Mouse (Mus musculus) forebrain, embryonic 16.5 days (tissue): ENCODE results near the gene Ndufs3. TPM values are rescaled to one million over a fixed set of nuclear protein-coding genes. Genes with fewer than 3 reads are reported as not detected.

Experiments used
- ATAC-seq: fragments of 200-750 bp; cut with Nextera tagmentation; 2 replicates; pipeline ENCODE4 v1.8.0; 2017; ENCODE audit warnings: mild to moderate bottlenecking, moderate library complexity
- H3K27ac ChIP-seq: fragments of 300-500 bp; sonication (generic); 2 replicates; pipeline ENCODE4 v1.5.1; 2014; ENCODE audit warnings: low read length, control low read depth
- H3K27me3 ChIP-seq: fragments of 300-500 bp; sonication (generic); replicated peaks from 2 replicates; pipeline ENCODE4 v1.6.1; 2014; ENCODE audit warnings: low read length; ENCODE audit not compliant: control insufficient read depth, insufficient read depth
- H3K36me3 ChIP-seq: fragments of 300-500 bp; sonication (generic); 2 replicates; pipeline ENCODE4 v1.6.1; 2014; ENCODE audit not compliant: control insufficient read depth, insufficient read depth
- H3K4me1 ChIP-seq: fragments of 300-500 bp; sonication (generic); replicated peaks from 2 replicates; pipeline ENCODE4 v1.6.1; 2014; ENCODE audit warnings: low read length; ENCODE audit not compliant: control insufficient read depth, insufficient read depth
- H3K4me2 ChIP-seq: fragments of 300-500 bp; sonication (generic); 2 replicates; pipeline ENCODE4 v1.6.1; 2014; ENCODE audit warnings: mild to moderate bottlenecking, low read length, control low read depth
- H3K4me3 ChIP-seq: fragments of 300-500 bp; sonication (generic); replicated peaks from 2 replicates; pipeline ENCODE4 v1.5.1; 2014; ENCODE audit warnings: mild to moderate bottlenecking, low read length, control low read depth
- H3K9ac ChIP-seq: fragments of 300-500 bp; sonication (generic); replicated peaks from 2 replicates; pipeline ENCODE4 v1.6.1; 2014; ENCODE audit warnings: low read depth, low read length, control low read depth
- H3K9me3 ChIP-seq: fragments of 300-500 bp; sonication (generic); 2 replicates; pipeline ENCODE4 v1.6.1; 2016; ENCODE audit warnings: low read length; ENCODE audit not compliant: control insufficient read depth
- WGBS: fragments of 180-500 bp; shearing (Covaris S2); extraction: QIAGEN DNeasy Blood & Tissue Kit; methylation state at CpG from one replicate; pipeline ENCODE4 v1.1.7; 2014; 5-methylcytosine and 5-hydroxymethylcytosine counted together
- polyA plus RNA-seq: library from polyadenylated mRNA; unstranded; fragments of >200 nt; fragmentation: Nextera tagmentation; extraction: Ambion mirVana; gene quantifications from 2 replicates; pipeline ENCODE4 v1.2.1, GENCODE M21; 2015

The Ndufs3 gene
- polyA plus RNA-seq, 1 experiment from 2014 or later = 212 TPM

GRCm38 (mm10) chr2:90846597-90846954 is 58.1 kb downstream of the Ndufs3 start:
- Histone ChIP-seq H3K4me3 (peak overlapping the region; percentile 77), H3K4me2 (peak overlapping the region; percentile 80), H3K9me3 (no peaks in the 10 kb centered on the region), H3K27ac (peak overlapping the region; percentile 73), H3K4me1 (peaks cover 17% of the 10 kb centered on the region), H3K27me3 (no peaks in the 10 kb centered on the region), H3K9ac (peak overlapping the region; percentile 75), H3K36me3 (peaks cover 7% of the 10 kb centered on the region; the same call in 1 of the 2 replicates)
- ATAC-seq = peak; percentile 45
- WGBS = 4% methylated on average over 8 of the region's 8 CpGs

GRCm38 (mm10) chr2:90846171-90846570 is 58.5 kb downstream of the Ndufs3 start:
- peak overlapping the region; percentile 80 for H3K4me2 ChIP-seq

GRCm38 (mm10) chr2:90845234-90845633 is 59.4 kb downstream of the Ndufs3 start:
- no peak overlapping the region for H3K27ac ChIP-seq
- H3K9ac ChIP-seq = no peak overlapping the region
- no peak overlapping the region for H3K4me2 ChIP-seq
- 0 out of 2 replicates have a peak, but pooled peaks cover 1% of the 10 kb centered on the region for H3K36me3 ChIP-seq
- H3K27me3 ChIP-seq = no peaks in the 10 kb centered on the region
- H3K9me3 ChIP-seq = no peaks in the 10 kb centered on the region
- H3K4me3 ChIP-seq = no peak overlapping the region
- ATAC-seq = no peak
- peaks cover 17% of the 10 kb centered on the region for H3K4me1 ChIP-seq
- WGBS = 87% methylated on average over 5 of the region's 5 CpGs

More at GRCm38 (mm10) chr2:90846171-90846570, 58.5 kb downstream of the Ndufs3 start:
- Histone ChIP-seq H3K36me3 (peaks cover 7% of the 10 kb centered on the region; the same call in 1 of the 2 replicates), H3K9me3 (no peaks in the 10 kb centered on the region), H3K9ac (peak overlapping the region; percentile 75), H3K4me3 (peak overlapping the region; percentile 77), H3K27ac (no peak overlapping the region; the same call in 1 of the 2 replicates), H3K4me1 (peaks cover 17% of the 10 kb centered on the region), H3K27me3 (no peaks in the 10 kb centered on the region)
- 47% methylated on average over 6 of the region's 6 CpGs for WGBS
- ATAC-seq = peak; percentile 2; the same call in 1 of the 2 replicates

Other genes with a start within 250 kb of the Ndufs3 start
- 30.7 and 31.2 TPM in 2 replicates for gene Nup160, start 227.6 kb downstream of the Ndufs3 start, polyA plus RNA-seq
- 105 and 129 TPM in 2 replicates for gene Fnbp4, start 159.5 kb downstream of the Ndufs3 start, polyA plus RNA-seq
- 0.39 and 0.42 TPM in 2 replicates for gene Agbl2, start 122.1 kb downstream of the Ndufs3 start, polyA plus RNA-seq
- gene Mtch2, start 57.7 kb downstream of the Ndufs3 start, polyA plus RNA-seq = 264 and 287 TPM in 2 replicates
- 28.6 and 29.9 TPM in 2 replicates for gene C1qtnf4, start 19.0 kb downstream of the Ndufs3 start, polyA plus RNA-seq
- 61.9 and 62.3 TPM in 2 replicates for gene Kbtbd4, start 87 bp downstream of the Ndufs3 start, polyA plus RNA-seq
- 130 and 144 TPM in 2 replicates for gene Celf1, start 35.6 kb upstream of the Ndufs3 start, polyA plus RNA-seq
- 0.51 and 0.86 TPM in 2 replicates for gene Rapsn, start 130.8 kb upstream of the Ndufs3 start, polyA plus RNA-seq
- 236 and 238 TPM in 2 replicates for gene Psmc3, start 149.2 kb upstream of the Ndufs3 start, polyA plus RNA-seq
- gene Slc39a13, start 165.6 kb upstream of the Ndufs3 start, polyA plus RNA-seq = 23.1 and 33.3 TPM in 2 replicates
- gene Spi1, start 177.6 kb upstream of the Ndufs3 start, polyA plus RNA-seq = 1.7 and 1.9 TPM in 2 replicates
- not detected in 2 replicates for gene Mybpc3, start 213.3 kb upstream of the Ndufs3 start, polyA plus RNA-seq